Mouse (Mus musculus) forebrain, embryonic 16.5 days (tissue): ENCODE measurements around the gene Fam172a. TPM values are rescaled to one million over a fixed set of nuclear protein-coding genes. Genes with fewer than 3 reads are reported as not detected.

Experiments used
- ATAC-seq: fragments of 200-750 bp; cut with Nextera tagmentation; 2 replicates; pipeline ENCODE4 v1.8.0; 2017; ENCODE audit warnings: mild to moderate bottlenecking, moderate library complexity
- H3K27ac ChIP-seq: fragments of 300-500 bp; sonication (generic); 2 replicates; pipeline ENCODE4 v1.5.1; 2014; ENCODE audit warnings: low read length, control low read depth
- H3K27me3 ChIP-seq: fragments of 300-500 bp; sonication (generic); replicated peaks from 2 replicates; pipeline ENCODE4 v1.6.1; 2014; ENCODE audit warnings: low read length; ENCODE audit not compliant: control insufficient read depth, insufficient read depth
- H3K36me3 ChIP-seq: fragments of 300-500 bp; sonication (generic); 2 replicates; pipeline ENCODE4 v1.6.1; 2014; ENCODE audit not compliant: control insufficient read depth, insufficient read depth
- H3K4me1 ChIP-seq: fragments of 300-500 bp; sonication (generic); replicated peaks from 2 replicates; pipeline ENCODE4 v1.6.1; 2014; ENCODE audit warnings: low read length; ENCODE audit not compliant: control insufficient read depth, insufficient read depth
- H3K4me2 ChIP-seq: fragments of 300-500 bp; sonication (generic); 2 replicates; pipeline ENCODE4 v1.6.1; 2014; ENCODE audit warnings: mild to moderate bottlenecking, low read length, control low read depth
- H3K4me3 ChIP-seq: fragments of 300-500 bp; sonication (generic); replicated peaks from 2 replicates; pipeline ENCODE4 v1.5.1; 2014; ENCODE audit warnings: mild to moderate bottlenecking, low read length, control low read depth
- H3K9ac ChIP-seq: fragments of 300-500 bp; sonication (generic); replicated peaks from 2 replicates; pipeline ENCODE4 v1.6.1; 2014; ENCODE audit warnings: low read depth, low read length, control low read depth
- H3K9me3 ChIP-seq: fragments of 300-500 bp; sonication (generic); 2 replicates; pipeline ENCODE4 v1.6.1; 2016; ENCODE audit warnings: low read length; ENCODE audit not compliant: control insufficient read depth
- WGBS: fragments of 180-500 bp; shearing (Covaris S2); extraction: QIAGEN DNeasy Blood & Tissue Kit; methylation state at CpG from one replicate; pipeline ENCODE4 v1.1.7; 2014; 5-methylcytosine and 5-hydroxymethylcytosine counted together
- polyA plus RNA-seq: library from polyadenylated mRNA; unstranded; fragments of >200 nt; fragmentation: Nextera tagmentation; extraction: Ambion mirVana; gene quantifications from 2 replicates; pipeline ENCODE4 v1.2.1, GENCODE M21; 2015

Fam172a gene
- polyA plus RNA-seq, 1 experiment from 2014 or later = 59.5 TPM

DNA sequence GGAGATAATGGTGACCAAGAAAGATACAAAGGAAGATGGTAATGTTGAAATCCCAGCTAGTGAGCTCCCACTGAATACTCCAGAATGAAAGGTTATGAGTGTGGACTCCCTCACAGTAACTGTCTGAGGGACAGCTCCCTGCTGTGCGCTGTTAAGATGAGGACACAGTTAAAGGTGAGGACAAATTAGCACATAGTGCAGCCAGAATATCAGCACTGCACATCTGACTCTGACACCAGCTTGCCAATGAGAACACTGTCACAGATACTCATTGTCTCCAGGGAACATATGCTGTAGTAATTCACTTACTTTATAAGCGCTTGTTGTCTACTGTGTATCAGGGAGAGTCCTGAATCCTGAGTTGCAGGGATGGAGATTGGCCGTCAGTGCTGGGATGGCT is 390.1 kb downstream of the Fam172a start:
- Histone ChIP-seq H3K36me3 (no peaks in the 10 kb centered on the region), H3K4me2 (no peak overlapping the region), H3K4me1 (no peaks in the 10 kb centered on the region), H3K27ac (no peak overlapping the region), H3K27me3 (no peaks in the 10 kb centered on the region), H3K4me3 (no peak overlapping the region), H3K9ac (no peak overlapping the region), H3K9me3 (no peaks in the 10 kb centered on the region)
- ATAC-seq = no peak
- 80% methylated on average over 3 of the region's 3 CpGs for WGBS

- no peaks in the 10 kb centered on the region for H3K27me3 ChIP-seq
- no peak for ATAC-seq
- H3K4me3 ChIP-seq = no peak overlapping the region
- H3K27ac ChIP-seq = no peak overlapping the region
- H3K9ac ChIP-seq = no peak overlapping the region
- H3K36me3 ChIP-seq = no peaks in the 10 kb centered on the region
- 93% methylated on average over 2 of the region's 2 CpGs for WGBS
- peaks cover 1% of the 10 kb centered on the region; the same call in 1 of the 2 replicates for H3K4me1 ChIP-seq
- no peaks in the 10 kb centered on the region for H3K9me3 ChIP-seq
- H3K4me2 ChIP-seq = no peak overlapping the region
Measured at GRCm38 (mm10) chr13:78094352-78094751, 392.5 kb downstream of the Fam172a start.

GRCm38 (mm10) chr13:78095071-78095973 is 393.5 kb downstream of the Fam172a start:
- Histone ChIP-seq H3K4me2 (no peak overlapping the region), H3K9me3 (no peaks in the 10 kb centered on the region), H3K4me3 (no peak overlapping the region), H3K4me1 (peaks cover 4% of the 10 kb centered on the region), H3K9ac (no peak overlapping the region), H3K27ac (no peak overlapping the region), H3K27me3 (no peaks in the 10 kb centered on the region), H3K36me3 (no peaks in the 10 kb centered on the region)
- no peak for ATAC-seq
- WGBS = 87% methylated on average over 1 of the region's 1 CpGs

GRCm38 (mm10) chr13:78098858-78099445 is 397.1 kb downstream of the Fam172a start:
- no peak for ATAC-seq
- no peak overlapping the region for H3K4me3 ChIP-seq

GRCm38 (mm10) chr13:78099746-78100530 is 398.1 kb downstream of the Fam172a start:
- Histone ChIP-seq H3K36me3 (no peaks in the 10 kb centered on the region), H3K4me3 (no peak overlapping the region), H3K4me2 (no peak overlapping the region)

More at GRCm38 (mm10) chr13:78098858-78099445, 397.1 kb downstream of the Fam172a start:
- Histone ChIP-seq H3K27ac (no peak overlapping the region), H3K9me3 (no peaks in the 10 kb centered on the region), H3K9ac (no peak overlapping the region), H3K27me3 (no peaks in the 10 kb centered on the region), H3K4me1 (peaks cover 6% of the 10 kb centered on the region), H3K36me3 (no peaks in the 10 kb centered on the region), H3K4me2 (no peak overlapping the region)
- 78% methylated on average over 5 of the region's 5 CpGs for WGBS

GRCm38 (mm10) chr13:78100664-78101063 is 398.8 kb downstream of the Fam172a start:
- Histone ChIP-seq H3K27me3 (no peaks in the 10 kb centered on the region), H3K4me2 (no peak overlapping the region), H3K4me3 (no peak overlapping the region), H3K9me3 (no peaks in the 10 kb centered on the region), H3K9ac (no peak overlapping the region), H3K36me3 (no peaks in the 10 kb centered on the region), H3K27ac (0 out of 2 replicates have a peak overlapping the region, but pooled peaks have one; percentile 14), H3K4me1 (peaks cover 6% of the 10 kb centered on the region)
- ATAC-seq = 0 out of 2 replicates have a peak, but pooled peaks have one; percentile 10
- WGBS = 41% methylated on average over 3 of the region's 3 CpGs

More at GRCm38 (mm10) chr13:78099746-78100530, 398.1 kb downstream of the Fam172a start:
- Histone ChIP-seq H3K27me3 (no peaks in the 10 kb centered on the region), H3K9me3 (no peaks in the 10 kb centered on the region), H3K4me1 (peaks cover 6% of the 10 kb centered on the region), H3K9ac (no peak overlapping the region), H3K27ac (no peak overlapping the region)
- peak; percentile 83 for ATAC-seq
- 9% methylated on average over 3 of the region's 3 CpGs for WGBS

GRCm38 (mm10) chr13:78102337-78102736 is 400.5 kb downstream of the Fam172a start:
- Histone ChIP-seq H3K4me3 (no peak overlapping the region), H3K4me1 (peaks cover 6% of the 10 kb centered on the region), H3K9me3 (no peaks in the 10 kb centered on the region), H3K27me3 (no peaks in the 10 kb centered on the region), H3K4me2 (no peak overlapping the region), H3K36me3 (no peaks in the 10 kb centered on the region), H3K27ac (no peak overlapping the region), H3K9ac (no peak overlapping the region)
- 78% methylated on average over 2 of the region's 2 CpGs for WGBS
- ATAC-seq = no peak

GRCm38 (mm10) chr13:78104851-78105250 is 403.0 kb downstream of the Fam172a start:
- no peaks in the 10 kb centered on the region for H3K36me3 ChIP-seq
- no peak overlapping the region for H3K27ac ChIP-seq
- ATAC-seq = no peak
- no peaks in the 10 kb centered on the region for H3K27me3 ChIP-seq
- WGBS = 73% methylated on average over 3 of the region's 3 CpGs
- H3K9ac ChIP-seq = no peak overlapping the region
- H3K4me3 ChIP-seq = no peak overlapping the region
- no peaks in the 10 kb centered on the region for H3K9me3 ChIP-seq
- H3K4me1 ChIP-seq = peaks cover 3% of the 10 kb centered on the region; the same call in 1 of the 2 replicates
- H3K4me2 ChIP-seq = no peak overlapping the region

DNA sequence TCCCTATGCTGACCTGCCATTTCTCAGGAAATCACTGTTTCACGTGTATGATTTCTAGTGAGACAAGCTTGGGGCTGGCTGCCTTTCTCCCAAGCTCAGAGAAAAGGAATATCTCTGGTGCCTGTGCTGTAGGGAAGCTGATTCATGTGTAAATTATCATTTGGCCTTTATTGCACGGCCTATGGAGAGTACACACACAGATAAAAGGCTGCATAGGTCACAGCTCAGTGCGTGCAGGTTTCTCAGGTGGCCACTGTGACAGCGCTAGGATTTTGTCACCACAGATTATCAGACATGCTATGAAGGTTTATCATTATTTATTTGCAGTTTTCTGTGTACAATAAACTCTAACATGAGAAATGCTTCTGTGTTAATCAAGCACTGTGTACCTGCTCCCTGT is 408.8 kb downstream of the Fam172a start:
- no peaks in the 10 kb centered on the region for H3K9me3 ChIP-seq
- no peaks in the 10 kb centered on the region for H3K36me3 ChIP-seq
- H3K27me3 ChIP-seq = no peaks in the 10 kb centered on the region
- no peak for ATAC-seq
- H3K4me3 ChIP-seq = no peak overlapping the region
- no peak overlapping the region for H3K27ac ChIP-seq
- H3K9ac ChIP-seq = no peak overlapping the region
- no peak overlapping the region for H3K4me2 ChIP-seq
- WGBS = 76% methylated on average over 4 of the region's 4 CpGs
- H3K4me1 ChIP-seq = no peaks in the 10 kb centered on the region
